Mouse (Mus musculus) bone marrow, adult 2 months (tissue): ENCODE measurements around the gene Ticam1.

Experiments used
- CTCF ChIP-seq: fragments of 200-500 bp; IDR thresholded peaks from 2 replicates; pipeline ENCODE4 v1.5.1; 2011; ENCODE audit warnings: low read length, control low read depth; ENCODE audit not compliant: control insufficient read depth, insufficient read depth
- POLR2A ChIP-seq: fragments of 200-500 bp; IDR thresholded peaks from 2 replicates; pipeline ENCODE4 v1.6.1; 2011; ENCODE audit warnings: low read depth, mild to moderate bottlenecking, control low read depth, low read length, borderline replicate concordance; ENCODE audit not compliant: control insufficient read depth

GRCm38 (mm10) chr17:56309191-56309945, 32.8 kb upstream of the Ticam1 start:
- TF ChIP-seq POLR2A, result no peak
- no peak for TF ChIP-seq CTCF
